Mouse (Mus musculus) kidney, adult 2 months (tissue): ENCODE data around the gene Ccdc96.

Source experiments
- CTCF ChIP-seq: fragments of 200-500 bp; conservative IDR thresholded peaks from 2 replicates; pipeline ENCODE4 v1.5.1; 2011; ENCODE audit warnings: low read depth, mild to moderate bottlenecking, control low read depth, low read length, moderate library complexity, mixed read lengths; ENCODE audit not compliant: insufficient read depth, insufficient read length
- POLR2A ChIP-seq: fragments of 200-500 bp; IDR thresholded peaks from one replicate; pipeline ENCODE4 v1.6.1; 2011; ENCODE audit warnings: low read depth, low read length, control low read depth

GRCm38 (mm10) chr5:36481114-36481513 is 3.3 kb upstream of the Ccdc96 start:
- TF ChIP-seq POLR2A (no peak), CTCF (no peak)
